Mouse (Mus musculus) right cerebral cortex, postnatal 4 days (tissue): ENCODE results near the gene Art1.

Experiments
- DNase-seq: peaks from one replicate; pipeline ENCODE4 v3.0.0-alpha.2; 2022

Gene Art1

GRCm38 (mm10) chr7:102101487-102101886, at the start of gene Art1:
Art1 (plus strand) TSS chr7:102101743.
- DNase-seq = no peak

GRCm38 (mm10) chr7:102061353-102061752, 40.2 kb upstream of the Art1 start:
- no peak for DNase-seq

GRCm38 (mm10) chr7:102062203-102062602, 39.3 kb upstream of the Art1 start:
- DNase-seq = no peak

- no peak for DNase-seq
Observed at GRCm38 (mm10) chr7:102063891-102064290, 37.7 kb upstream of the Art1 start.

GRCm38 (mm10) chr7:102064655-102065045, 36.9 kb upstream of the Art1 start:
- DNase-seq = peak; percentile 14

- peak; percentile 90 for DNase-seq
Observed at GRCm38 (mm10) chr7:102065046-102065891, 36.3 kb upstream of the Art1 start, which contains the start of the genes Rnf121, Xndc1 and Xntrpc. Rnf121 (minus strand) TSS chr7:102065469. Xndc1 (plus strand) TSS chr7:102065511. Xntrpc (plus strand) TSS chr7:102065713.

GRCm38 (mm10) chr7:102066363-102066762, 35.2 kb upstream of the Art1 start:
- DNase-seq = no peak

GRCm38 (mm10) chr7:102076714-102077296, 24.7 kb upstream of the Art1 start:
- no peak for DNase-seq

GRCm38 (mm10) chr7:102078517-102078916, 23.0 kb upstream of the Art1 start:
- DNase-seq = peak; percentile 25

- no peak for DNase-seq
Observed at GRCm38 (mm10) chr7:102080311-102080710, 21.2 kb upstream of the Art1 start.

GRCm38 (mm10) chr7:102081784-102082183, 19.8 kb upstream of the Art1 start:
- DNase-seq = no peak

GRCm38 (mm10) chr7:102082816-102083215, 18.7 kb upstream of the Art1 start, which contains the start of gene Trpc2:
Trpc2 (plus strand) TSS chr7:102083116.
- no peak for DNase-seq

GRCm38 (mm10) chr7:102084041-102084696, 17.4 kb upstream of the Art1 start:
- no peak for DNase-seq

- DNase-seq = no peak
Observed at GRCm38 (mm10) chr7:102087336-102087735, 14.2 kb upstream of the Art1 start.

GRCm38 (mm10) chr7:102099760-102100661, 1.5 kb upstream of the Art1 start:
- DNase-seq = no peak

GRCm38 (mm10) chr7:102100868-102101267, 675 bp upstream of the Art1 start:
- no peak for DNase-seq

- DNase-seq = no peak
Observed at GRCm38 (mm10) chr7:102102241-102102640, 698 bp downstream of the Art1 start.

GRCm38 (mm10) chr7:102102696-102103095, 1.2 kb downstream of the Art1 start:
- DNase-seq = no peak

GRCm38 (mm10) chr7:102103555-102103954, 2.0 kb downstream of the Art1 start:
- DNase-seq = no peak

- no peak for DNase-seq
Observed at GRCm38 (mm10) chr7:102104126-102104525, 2.6 kb downstream of the Art1 start.

- DNase-seq = no peak
Observed at GRCm38 (mm10) chr7:102106700-102107141, 5.2 kb downstream of the Art1 start.

- no peak for DNase-seq
Observed at GRCm38 (mm10) chr7:102108206-102108605, 6.7 kb downstream of the Art1 start.
